Mouse (Mus musculus): ENCODE measurements at regions not wholly inside any gene's neighbourhood (a gene's known extent, or its start where the extent isn't known, plus 50 kb on each side); places are given as distances from the start of the nearest gene placed in this dataset.
"Not testable (repeated sequence)": the region's sequence is repeated elsewhere in the genome, so short reads cannot be mapped to it uniquely, and the experiment has no call there.

- not testable (repeated sequence) for H3K4me1 ChIP-seq (ENCODE audit: insufficient read depth, low read length); H3K36me3 ChIP-seq (ENCODE audit: insufficient read depth, low read length); H3K4me2 ChIP-seq (replicated peaks; ENCODE audit: low read depth, low read length); H3K27ac ChIP-seq (ENCODE audit: low read length); H3K27me3 ChIP-seq (ENCODE audit: insufficient read depth, low read length); ATAC-seq (ENCODE audit: low FRiP score, low TSS enrichment); H3K4me3 ChIP-seq (ENCODE audit: low read length); H3K9me3 ChIP-seq (ENCODE audit: low read length); H3K9ac ChIP-seq (replicated peaks; ENCODE audit: low read length)
- WGBS: 80% methylated on average over 2 of the region's 2 CpGs
Measured at GRCm38 (mm10) chr12:3188734-3189275, 121.0 kb downstream of the Rab10 start.

- Histone ChIP-seq H3K27ac (ENCODE audit: low read length) (no peak overlapping the region), H3K27me3 (ENCODE audit: insufficient read depth, low read length) (no peaks in the 10 kb centered on the region), H3K4me1 (ENCODE audit: insufficient read depth, low read length) (no peaks in the 10 kb centered on the region), H3K9ac (replicated peaks; ENCODE audit: low read length) (no peak overlapping the region), H3K9me3 (ENCODE audit: low read length) (no peaks in the 10 kb centered on the region), H3K4me2 (replicated peaks; ENCODE audit: low read depth, low read length) (no peak overlapping the region), H3K4me3 (ENCODE audit: low read length) (no peak overlapping the region), H3K36me3 (ENCODE audit: insufficient read depth, low read length) (no peaks in the 10 kb centered on the region)
- ATAC-seq (ENCODE audit: low FRiP score, low TSS enrichment): no peak
Measured at GRCm38 (mm10) chr12:3188137-3188536, 121.6 kb downstream of the Rab10 start.

GRCm38 (mm10) chr12:3173325-3173724, 136.4 kb downstream of the Rab10 start:
- Histone ChIP-seq H3K4me2 (replicated peaks; ENCODE audit: low read depth, low read length) (no peak overlapping the region), H3K9me3 (ENCODE audit: low read length) (no peaks in the 10 kb centered on the region), H3K9ac (replicated peaks; ENCODE audit: low read length) (no peak overlapping the region), H3K4me1 (ENCODE audit: insufficient read depth, low read length) (no peaks in the 10 kb centered on the region), H3K27me3 (ENCODE audit: insufficient read depth, low read length) (no peaks in the 10 kb centered on the region), H3K27ac (ENCODE audit: low read length) (no peak overlapping the region), H3K4me3 (ENCODE audit: low read length) (no peak overlapping the region), H3K36me3 (ENCODE audit: insufficient read depth, low read length) (no peaks in the 10 kb centered on the region)
- ATAC-seq (ENCODE audit: low FRiP score, low TSS enrichment): no peak
- 82% methylated on average over 2 of the region's 2 CpGs for WGBS

GRCm38 (mm10) chr12:3169705-3170287, 140.0 kb downstream of the Rab10 start:
- ATAC-seq (ENCODE audit: low FRiP score, low TSS enrichment): peak; percentile 70; the same call in 1 of the 2 replicates
- not testable (repeated sequence) for H3K9me3 ChIP-seq (ENCODE audit: low read length); H3K4me2 ChIP-seq (replicated peaks; ENCODE audit: low read depth, low read length); H3K4me1 ChIP-seq (ENCODE audit: insufficient read depth, low read length); H3K27me3 ChIP-seq (ENCODE audit: insufficient read depth, low read length); H3K4me3 ChIP-seq (ENCODE audit: low read length); H3K36me3 ChIP-seq (ENCODE audit: insufficient read depth, low read length); H3K27ac ChIP-seq (ENCODE audit: low read length); H3K9ac ChIP-seq (replicated peaks; ENCODE audit: low read length)
- WGBS: 23% methylated on average over 8 of the region's 8 CpGs

GRCm38 (mm10) chr12:3161666-3162065, 148.1 kb downstream of the Rab10 start:
- H3K27ac ChIP-seq (ENCODE audit: low read length); H3K9me3 ChIP-seq (ENCODE audit: low read length); H3K36me3 ChIP-seq (ENCODE audit: insufficient read depth, low read length); ATAC-seq (ENCODE audit: low FRiP score, low TSS enrichment); H3K9ac ChIP-seq (replicated peaks; ENCODE audit: low read length); H3K4me3 ChIP-seq (ENCODE audit: low read length); H3K4me2 ChIP-seq (replicated peaks; ENCODE audit: low read depth, low read length); H3K27me3 ChIP-seq (ENCODE audit: insufficient read depth, low read length); H3K4me1 ChIP-seq (ENCODE audit: insufficient read depth, low read length): not testable (repeated sequence)
- WGBS: 71% methylated on average over 6 of the region's 6 CpGs

GRCm38 (mm10) chr12:3158771-3159170, 151.0 kb downstream of the Rab10 start:
- H3K4me3 ChIP-seq (ENCODE audit: low read length); H3K9ac ChIP-seq (replicated peaks; ENCODE audit: low read length); H3K4me2 ChIP-seq (replicated peaks; ENCODE audit: low read depth, low read length); H3K36me3 ChIP-seq (ENCODE audit: insufficient read depth, low read length); H3K27ac ChIP-seq (ENCODE audit: low read length); ATAC-seq (ENCODE audit: low FRiP score, low TSS enrichment); H3K27me3 ChIP-seq (ENCODE audit: insufficient read depth, low read length); H3K4me1 ChIP-seq (ENCODE audit: insufficient read depth, low read length); H3K9me3 ChIP-seq (ENCODE audit: low read length): not testable (repeated sequence)
- 48% methylated on average over 2 of the region's 2 CpGs for WGBS

- not testable (repeated sequence) for H3K4me3 ChIP-seq (ENCODE audit: low read length); H3K9me3 ChIP-seq (ENCODE audit: low read length); H3K36me3 ChIP-seq (ENCODE audit: insufficient read depth, low read length); H3K4me2 ChIP-seq (replicated peaks; ENCODE audit: low read depth, low read length); ATAC-seq (ENCODE audit: low FRiP score, low TSS enrichment); H3K27ac ChIP-seq (ENCODE audit: low read length); H3K4me1 ChIP-seq (ENCODE audit: insufficient read depth, low read length); H3K9ac ChIP-seq (replicated peaks; ENCODE audit: low read length); H3K27me3 ChIP-seq (ENCODE audit: insufficient read depth, low read length)
- 63% methylated on average over 7 of the region's 7 CpGs for WGBS
Measured at GRCm38 (mm10) chr12:3153705-3154104, 156.1 kb downstream of the Rab10 start.

- H3K27ac ChIP-seq (ENCODE audit: low read length); H3K4me1 ChIP-seq (ENCODE audit: insufficient read depth, low read length); H3K9me3 ChIP-seq (ENCODE audit: low read length); ATAC-seq (ENCODE audit: low FRiP score, low TSS enrichment); H3K4me3 ChIP-seq (ENCODE audit: low read length); H3K36me3 ChIP-seq (ENCODE audit: insufficient read depth, low read length); H3K9ac ChIP-seq (replicated peaks; ENCODE audit: low read length); H3K27me3 ChIP-seq (ENCODE audit: insufficient read depth, low read length); H3K4me2 ChIP-seq (replicated peaks; ENCODE audit: low read depth, low read length): not testable (repeated sequence)
Measured at GRCm38 (mm10) chr12:3132553-3132952, 177.2 kb downstream of the Rab10 start.

GRCm38 (mm10) chr12:3131149-3131751, 178.5 kb downstream of the Rab10 start:
- not testable (repeated sequence) for H3K27ac ChIP-seq (ENCODE audit: low read length); H3K4me2 ChIP-seq (replicated peaks; ENCODE audit: low read depth, low read length); H3K4me3 ChIP-seq (ENCODE audit: low read length); H3K9me3 ChIP-seq (ENCODE audit: low read length); H3K27me3 ChIP-seq (ENCODE audit: insufficient read depth, low read length); H3K36me3 ChIP-seq (ENCODE audit: insufficient read depth, low read length); ATAC-seq (ENCODE audit: low FRiP score, low TSS enrichment); H3K9ac ChIP-seq (replicated peaks; ENCODE audit: low read length); H3K4me1 ChIP-seq (ENCODE audit: insufficient read depth, low read length)
- 42% methylated on average over 6 of the region's 6 CpGs for WGBS

GRCm38 (mm10) chr12:3127336-3127735, 182.4 kb downstream of the Rab10 start:
- H3K36me3 ChIP-seq (ENCODE audit: insufficient read depth, low read length); ATAC-seq (ENCODE audit: low FRiP score, low TSS enrichment); H3K4me2 ChIP-seq (replicated peaks; ENCODE audit: low read depth, low read length); H3K4me1 ChIP-seq (ENCODE audit: insufficient read depth, low read length); H3K4me3 ChIP-seq (ENCODE audit: low read length); H3K27ac ChIP-seq (ENCODE audit: low read length); H3K27me3 ChIP-seq (ENCODE audit: insufficient read depth, low read length); H3K9me3 ChIP-seq (ENCODE audit: low read length); H3K9ac ChIP-seq (replicated peaks; ENCODE audit: low read length): not testable (repeated sequence)
- WGBS: 78% methylated on average over 1 of the region's 1 CpGs

All from kidney, embryonic 16.5 days (tissue).